Mouse (Mus musculus) cortical plate, adult 2 months (tissue): ENCODE results near the gene Btbd16.

Source experiments
- CTCF ChIP-seq: fragments of 200-500 bp; IDR thresholded peaks from 2 replicates; pipeline ENCODE4 v1.5.1; 2011; ENCODE audit warnings: mild to moderate bottlenecking, control low read depth, low read length; ENCODE audit not compliant: insufficient read depth; ENCODE audit errors: extremely low read depth
- POLR2A ChIP-seq: fragments of 200-500 bp; IDR thresholded peaks from 2 replicates; pipeline ENCODE4 v1.6.1; 2011; ENCODE audit warnings: mild to moderate bottlenecking, low read length, control low read depth; ENCODE audit not compliant: insufficient read depth; ENCODE audit errors: extremely low read depth

- TF ChIP-seq CTCF (no peak), POLR2A (no peak)
Measured at GRCm38 (mm10) chr7:130826343-130826742, 52.5 kb downstream of the Btbd16 start.
